In the genomic region with DNA sequence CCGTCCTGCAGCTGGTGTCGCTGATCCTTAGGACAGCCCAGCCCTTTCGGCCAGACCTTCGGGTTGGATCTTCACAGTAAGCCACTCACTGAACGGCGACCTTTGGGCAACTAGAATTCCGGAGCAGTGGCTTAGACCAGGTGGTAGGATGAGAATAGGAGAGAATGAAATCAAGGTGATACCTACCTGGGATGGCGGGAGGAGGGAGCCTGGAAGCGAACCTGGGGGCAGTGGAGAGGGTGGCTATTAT, we compare ENCODE assay signal across 8 mouse cellular contexts. TPM values are rescaled to one million over a fixed set of nuclear protein-coding genes. Genes with fewer than 3 reads are reported as not detected.
DNase-seq lines count a peak whose midpoint lies in the region; ATAC-seq lines count a peak whose summit lies in the region.

No protein-coding gene starts in this region.

- under 1% methylated on average over 9 of the region's 9 CpGs for WGBS in heart, embryonic 16.5 days
- 3% methylated on average over 9 of the region's 9 CpGs for WGBS in liver, embryonic 13.5 days (ENCODE audit: insufficient replicate concordance)

- ATAC-seq in erythroblast, adult 5-6 weeks (replicated peaks; ENCODE audit: low FRiP score, poor library complexity, severe bottlenecking) = no peak
- no peak for ATAC-seq in heart, embryonic 16.5 days (replicated peaks; ENCODE audit: extremely low read depth, insufficient read depth, low FRiP score)
- peak; percentile 32; the same call in 1 of the 2 replicates for ATAC-seq in liver, embryonic 13.5 days (ENCODE audit: low read depth)

- DNase-seq in CD4-positive helper T cell, adult 2 months (ENCODE audit: low read depth, low spot score) = peak; percentile 9
- no peak for DNase-seq in liver, embryonic 13.5 days
- no peak for DNase-seq in ovary, adult 18-20 months (ENCODE audit: low spot score)
- no peak for DNase-seq in urinary bladder, postnatal 25 days (ENCODE audit: low spot score)
- DNase-seq in lung, adult 18-20 months = no peak

- H3K4me2 ChIP-seq in heart, embryonic 16.5 days (ENCODE audit: low read depth, low read length) = peak overlapping the region; percentile 99
- H3K4me2 ChIP-seq in liver, embryonic 13.5 days = peak overlapping the region; percentile 83

- H3K27ac ChIP-seq in heart, embryonic 16.5 days (ENCODE audit: low read length) = no peak overlapping the region
- no peak overlapping the region for H3K27ac ChIP-seq in liver, embryonic 13.5 days

- peaks cover 15% of the 10 kb centered on the region for H3K4me1 ChIP-seq in erythroblast, embryonic 14.5 days (ENCODE audit: control insufficient read depth)
- H3K4me1 ChIP-seq in heart, embryonic 16.5 days (ENCODE audit: control insufficient read depth, insufficient read depth, low read length) = peaks cover 5% of the 10 kb centered on the region
- H3K4me1 ChIP-seq in liver, embryonic 13.5 days (replicated peaks) = peaks cover 17% of the 10 kb centered on the region

- peak overlapping the region; percentile 76 for H3K9ac ChIP-seq in heart, embryonic 16.5 days (ENCODE audit: low read length)
- H3K9ac ChIP-seq in liver, embryonic 13.5 days = peak overlapping the region; percentile 67; the same call in 1 of the 2 replicates

- H3K27me3 ChIP-seq in erythroblast, embryonic 14.5 days (ENCODE audit: control insufficient read depth) = peaks cover 45% of the 10 kb centered on the region
- H3K27me3 ChIP-seq in heart, embryonic 16.5 days (ENCODE audit: control insufficient read depth, insufficient read depth, low read length) = peaks cover 6% of the 10 kb centered on the region; the same call in 1 of the 2 replicates
- H3K27me3 ChIP-seq in liver, embryonic 13.5 days = peaks cover 46% of the 10 kb centered on the region

- peaks cover 5% of the 10 kb centered on the region; the same call in 1 of the 2 replicates for H3K9me3 ChIP-seq in erythroblast, embryonic 14.5 days (ENCODE audit: control insufficient read depth, low read length)
- H3K9me3 ChIP-seq in heart, embryonic 16.5 days (replicated peaks; ENCODE audit: control insufficient read depth, low read length) = no peaks in the 10 kb centered on the region
- no peaks in the 10 kb centered on the region for H3K9me3 ChIP-seq in liver, embryonic 13.5 days (replicated peaks)

- peak overlapping the region; percentile 60 for H3K4me3 ChIP-seq in erythroblast, embryonic 14.5 days (replicated peaks)
- H3K4me3 ChIP-seq in heart, embryonic 16.5 days (ENCODE audit: low read length) = peak overlapping the region; percentile 77
- H3K4me3 ChIP-seq in liver, embryonic 13.5 days (replicated peaks) = peak overlapping the region; percentile 68

- no peaks in the 10 kb centered on the region for H3K36me3 ChIP-seq in erythroblast, embryonic 14.5 days (ENCODE audit: control insufficient read depth)
- H3K36me3 ChIP-seq in heart, embryonic 16.5 days (ENCODE audit: control insufficient read depth, insufficient read depth) = no peaks in the 10 kb centered on the region
- H3K36me3 ChIP-seq in liver, embryonic 13.5 days = no peaks in the 10 kb centered on the region

RNA-seq across cellular contexts. Expression of a gene that starts 0.9 kb away (rescaled TPM):
- not detected in 2 replicates for polyA plus RNA-seq in erythroblast, embryonic 14.5 days (2012)
- not detected in 2 replicates for total RNA-seq in erythroblast, adult 5-6 weeks (2015; ENCODE audit: low replicate concordance)
- total RNA-seq in erythroblast, adult 5-6 weeks (2017; ENCODE audit: low replicate concordance) = not detected in 2 replicates
- polyA plus RNA-seq in heart, embryonic 16.5 days (2015; fragmentation: Nextera tagmentation; extraction: Ambion mirVana) = 0.38 and 0.69 TPM in 2 replicates
- polyA plus RNA-seq in liver, embryonic 13.5 days (2015; fragmentation: Nextera tagmentation; extraction: Ambion mirVana) = 0.27 and 0.30 TPM in 2 replicates

RNA-seq across cellular contexts. Expression of a gene that starts 34.1 kb away (rescaled TPM):
- polyA plus RNA-seq in erythroblast, embryonic 14.5 days (2012) = 12.6 and 13.5 TPM in 2 replicates
- total RNA-seq in erythroblast, adult 5-6 weeks (2015; ENCODE audit: low replicate concordance) = 17.9 and 19.2 TPM in 2 replicates
- total RNA-seq in erythroblast, adult 5-6 weeks (2017; ENCODE audit: low replicate concordance) = 53.0 and 74.6 TPM in 2 replicates
- polyA plus RNA-seq in heart, embryonic 16.5 days (2015; fragmentation: Nextera tagmentation; extraction: Ambion mirVana) = 185 and 191 TPM in 2 replicates
- polyA plus RNA-seq in liver, embryonic 13.5 days (2015; fragmentation: Nextera tagmentation; extraction: Ambion mirVana) = 196 and 212 TPM in 2 replicates

RNA-seq across cellular contexts. Expression of a gene that starts 34.3 kb away (rescaled TPM):
- polyA plus RNA-seq in erythroblast, embryonic 14.5 days (2012) = 0.06 TPM in 1 of 2 replicates, not detected in the other
- 5.9 and 16.7 TPM in 2 replicates for total RNA-seq in erythroblast, adult 5-6 weeks (2015; ENCODE audit: low replicate concordance)
- total RNA-seq in erythroblast, adult 5-6 weeks (2017; ENCODE audit: low replicate concordance) = 5.9 and 6.6 TPM in 2 replicates
- polyA plus RNA-seq in heart, embryonic 16.5 days (2015; fragmentation: Nextera tagmentation; extraction: Ambion mirVana) = 35.2 and 37.5 TPM in 2 replicates
- 9.8 and 10.6 TPM in 2 replicates for polyA plus RNA-seq in liver, embryonic 13.5 days (2015; fragmentation: Nextera tagmentation; extraction: Ambion mirVana)

Comparison
In these comparisons a context has a peak if more than half of its experiments do, and no peak if none do; other contexts are left out.
1. RNA of a gene that starts 34.1 kb away (polyA plus RNA-seq): 196 to 212 TPM in liver, embryonic 13.5 days and 185 to 191 TPM in heart, embryonic 16.5 days; 12.6 to 13.5 TPM in erythroblast, embryonic 14.5 days; every median in the first group is over 10 times any median in the second.
2. RNA of a gene that starts 34.3 kb away (polyA plus RNA-seq): 35.2 to 37.5 TPM in heart, embryonic 16.5 days and 9.8 to 10.6 TPM in liver, embryonic 13.5 days; 0.06 TPM in erythroblast, embryonic 14.5 days; every median in the first group is over 10 times any median in the second.
3. Peak in every context shown above with its lines, with median percentiles within 50 percentile points of each other: H3K4me3 ChIP-seq.